Mouse (Mus musculus): Measurements from ENCODE around the gene Gm21897. TPM values are rescaled to one million over a fixed set of nuclear protein-coding genes. Genes with fewer than 3 reads are reported as not detected.

The Gm21897 gene
- polyA plus RNA-seq, 1 experiment, result not detected

- 17% methylated on average over 1 of the region's 1 CpGs for WGBS
- no peak overlapping the region for H3K27ac ChIP-seq (ENCODE audit: insufficient read depth, low read depth, low read length)
- TF ChIP-seq POLR2A (IDR thresholded peaks at IDR 0.05; ENCODE audit: insufficient read depth, low read depth, low read length), result no peak
- TF ChIP-seq CTCF (IDR thresholded peaks at IDR 0.05; ENCODE audit: insufficient read depth, low read depth, low read length), result no peak
- no peak overlapping the region for H3K4me3 ChIP-seq (ENCODE audit: insufficient read depth, low read depth, low read length)
- H3K4me1 ChIP-seq (ENCODE audit: control insufficient read depth, insufficient read depth, low read length), result no peaks in the 10 kb centered on the region
Observed at GRCm38 (mm10) chr16:15351301-15351700, 34.0 kb downstream of the Gm21897 start.

GRCm38 (mm10) chr16:15352320-15352719 lies 35.1 kb downstream of the Gm21897 start:
- Histone ChIP-seq H3K27ac (ENCODE audit: insufficient read depth, low read depth, low read length) (no peak overlapping the region), H3K4me1 (ENCODE audit: control insufficient read depth, insufficient read depth, low read length) (no peaks in the 10 kb centered on the region), H3K4me3 (ENCODE audit: insufficient read depth, low read depth, low read length) (no peak overlapping the region)
- WGBS, result 69% methylated on average over 2 of the region's 2 CpGs
- TF ChIP-seq CTCF (IDR thresholded peaks at IDR 0.05; ENCODE audit: insufficient read depth, low read depth, low read length) (no peak), POLR2A (IDR thresholded peaks at IDR 0.05; ENCODE audit: insufficient read depth, low read depth, low read length) (no peak)

- Histone ChIP-seq H3K4me3 (ENCODE audit: insufficient read depth, low read depth, low read length) (no peak overlapping the region), H3K4me1 (ENCODE audit: control insufficient read depth, insufficient read depth, low read length) (no peaks in the 10 kb centered on the region), H3K27ac (ENCODE audit: insufficient read depth, low read depth, low read length) (no peak overlapping the region)
- 36% methylated on average over 2 of the region's 2 CpGs for WGBS
- no peak for TF ChIP-seq POLR2A (IDR thresholded peaks at IDR 0.05; ENCODE audit: insufficient read depth, low read depth, low read length)
- TF ChIP-seq CTCF (IDR thresholded peaks at IDR 0.05; ENCODE audit: insufficient read depth, low read depth, low read length), result no peak
Observed at GRCm38 (mm10) chr16:15354901-15355300, 37.6 kb downstream of the Gm21897 start.

DNA sequence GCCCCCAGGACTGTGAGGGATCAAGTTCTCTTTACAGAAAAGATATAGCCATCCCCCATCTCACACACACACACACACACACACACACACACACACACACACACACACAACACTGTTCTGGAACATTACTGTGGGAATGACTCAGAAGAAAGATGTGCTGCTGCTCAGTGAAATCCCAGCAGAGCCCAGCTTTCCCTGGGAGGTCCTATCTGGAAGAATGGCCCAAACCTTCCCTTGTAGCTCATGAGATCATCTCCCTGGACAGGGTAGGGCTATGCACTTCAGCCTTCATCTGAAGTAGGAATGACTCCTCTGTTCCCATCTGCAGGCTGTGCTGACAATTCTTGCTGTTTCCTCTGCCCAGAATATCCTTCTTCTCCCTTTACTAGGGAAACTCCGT lies 38.1 kb downstream of the Gm21897 start:
- WGBS, result 71% methylated on average over 1 of the region's 1 CpGs
- H3K27ac ChIP-seq (ENCODE audit: insufficient read depth, low read depth, low read length), result no peak overlapping the region
- TF ChIP-seq CTCF (IDR thresholded peaks at IDR 0.05; ENCODE audit: insufficient read depth, low read depth, low read length) (no peak), POLR2A (IDR thresholded peaks at IDR 0.05; ENCODE audit: insufficient read depth, low read depth, low read length) (no peak)

GRCm38 (mm10) chr16:15357766-15358165 lies 40.5 kb downstream of the Gm21897 start:
- TF ChIP-seq CTCF (IDR thresholded peaks at IDR 0.05; ENCODE audit: insufficient read depth, low read depth, low read length) (no peak), POLR2A (IDR thresholded peaks at IDR 0.05; ENCODE audit: insufficient read depth, low read depth, low read length) (no peak)
- Histone ChIP-seq H3K4me3 (ENCODE audit: insufficient read depth, low read depth, low read length) (no peak overlapping the region), H3K27ac (ENCODE audit: insufficient read depth, low read depth, low read length) (no peak overlapping the region), H3K4me1 (ENCODE audit: control insufficient read depth, insufficient read depth, low read length) (no peaks in the 10 kb centered on the region)

More for the DNA sequence above, 38.1 kb downstream of the Gm21897 start:
- no peaks in the 10 kb centered on the region for H3K4me1 ChIP-seq (ENCODE audit: control insufficient read depth, insufficient read depth, low read length)
- H3K4me3 ChIP-seq (ENCODE audit: insufficient read depth, low read depth, low read length), result no peak overlapping the region

- H3K4me3 ChIP-seq (ENCODE audit: insufficient read depth, low read depth, low read length), result no peak overlapping the region
- no peaks in the 10 kb centered on the region for H3K4me1 ChIP-seq (ENCODE audit: control insufficient read depth, insufficient read depth, low read length)
- no peak overlapping the region for H3K27ac ChIP-seq (ENCODE audit: insufficient read depth, low read depth, low read length)
- WGBS, result 76% methylated on average over 3 of the region's 3 CpGs
- TF ChIP-seq CTCF (IDR thresholded peaks at IDR 0.05; ENCODE audit: insufficient read depth, low read depth, low read length), result no peak
- TF ChIP-seq POLR2A (IDR thresholded peaks at IDR 0.05; ENCODE audit: insufficient read depth, low read depth, low read length), result no peak
Observed at GRCm38 (mm10) chr16:15359110-15359782, 42.0 kb downstream of the Gm21897 start.

GRCm38 (mm10) chr16:15360825-15361224 lies 43.6 kb downstream of the Gm21897 start:
- Histone ChIP-seq H3K27ac (ENCODE audit: insufficient read depth, low read depth, low read length) (no peak overlapping the region), H3K4me1 (ENCODE audit: control insufficient read depth, insufficient read depth, low read length) (no peaks in the 10 kb centered on the region), H3K4me3 (ENCODE audit: insufficient read depth, low read depth, low read length) (no peak overlapping the region)
- TF ChIP-seq POLR2A (IDR thresholded peaks at IDR 0.05; ENCODE audit: insufficient read depth, low read depth, low read length) (no peak), CTCF (IDR thresholded peaks at IDR 0.05; ENCODE audit: insufficient read depth, low read depth, low read length) (no peak)
